Mouse (Mus musculus): ENCODE results near the gene Vmn1r223. TPM values are rescaled to one million over a fixed set of nuclear protein-coding genes. Genes with fewer than 3 reads are reported as not detected.
A peak's percentile ranks its signal among the peaks of the same experiment; 100 is the strongest.
"Not testable (repeated sequence)": the region's sequence is repeated elsewhere in the genome, so short reads cannot be mapped to it uniquely, and the experiment has no call there.

Vmn1r223 gene
- not detected in 2 replicates for polyA plus RNA-seq (2015; fragmentation: Nextera tagmentation; extraction: Ambion mirVana)

DNA sequence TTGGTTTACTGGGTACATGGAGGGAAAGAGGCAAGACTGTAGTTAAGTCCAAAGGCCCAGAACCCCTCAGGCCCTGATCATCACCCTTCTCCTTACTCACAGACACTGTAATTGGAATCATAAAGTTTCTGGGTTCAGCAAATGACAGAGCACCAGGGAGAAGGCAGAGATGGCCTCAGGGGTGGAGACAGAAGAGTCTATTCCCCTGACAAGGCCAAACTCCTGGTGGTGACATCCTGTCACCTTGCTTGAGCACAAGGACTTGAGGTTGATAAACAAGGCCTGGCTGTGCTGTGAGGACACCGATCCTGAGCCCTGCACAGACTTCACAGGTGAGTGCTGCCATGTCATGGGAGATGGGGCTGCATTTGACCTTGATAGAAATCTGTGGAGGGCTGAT is at the start of gene Vmn1r223:
TSS of gene Vmn1r223 (plus strand) at position 301 of the 400 bp plus-strand sequence.
- not testable (repeated sequence) for H3K9me3 ChIP-seq; H3K27me3 ChIP-seq; H3K4me2 ChIP-seq (replicated peaks); H3K4me3 ChIP-seq; H3K4me1 ChIP-seq; ATAC-seq (replicated peaks); H3K9ac ChIP-seq (replicated peaks); H3K36me3 ChIP-seq; H3K27ac ChIP-seq (replicated peaks)
- 86% methylated on average over 1 of the region's 1 CpGs for WGBS

- 77% methylated on average over 1 of the region's 1 CpGs for WGBS
Measured at GRCm38 (mm10) chr13:23203885-23204284, 43.0 kb upstream of the Vmn1r223 start.

DNA sequence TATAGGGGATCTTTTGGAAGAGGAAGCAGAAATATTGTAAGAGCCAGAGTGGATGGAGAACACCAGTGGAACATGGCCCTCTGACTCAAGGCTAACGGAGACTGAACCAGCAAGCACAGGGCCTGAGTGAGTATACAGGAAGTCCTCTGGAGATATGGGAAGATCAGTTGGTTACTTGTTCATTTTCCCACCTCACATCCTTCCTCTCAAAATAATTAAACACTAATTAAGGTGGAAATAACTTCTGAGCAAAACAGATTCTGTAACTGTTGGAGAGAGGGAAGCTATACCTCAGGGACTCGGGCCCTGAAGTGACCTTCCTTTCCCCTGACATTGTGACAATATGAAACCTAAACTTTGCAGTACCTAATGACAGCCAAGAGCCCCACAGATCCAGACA is 33.1 kb upstream of the Vmn1r223 start, which contains the start of gene Vmn1r221:
TSS of gene Vmn1r221 (plus strand) at position 301 of the 400 bp plus-strand sequence.
- ATAC-seq (replicated peaks): not testable (repeated sequence)

More at GRCm38 (mm10) chr13:23203885-23204284, 43.0 kb upstream of the Vmn1r223 start:
- not testable (repeated sequence) for H3K4me3 ChIP-seq; H3K27me3 ChIP-seq; H3K27ac ChIP-seq (replicated peaks); H3K4me1 ChIP-seq; H3K36me3 ChIP-seq; H3K9ac ChIP-seq (replicated peaks); H3K9me3 ChIP-seq; ATAC-seq (replicated peaks); H3K4me2 ChIP-seq (replicated peaks)

DNA sequence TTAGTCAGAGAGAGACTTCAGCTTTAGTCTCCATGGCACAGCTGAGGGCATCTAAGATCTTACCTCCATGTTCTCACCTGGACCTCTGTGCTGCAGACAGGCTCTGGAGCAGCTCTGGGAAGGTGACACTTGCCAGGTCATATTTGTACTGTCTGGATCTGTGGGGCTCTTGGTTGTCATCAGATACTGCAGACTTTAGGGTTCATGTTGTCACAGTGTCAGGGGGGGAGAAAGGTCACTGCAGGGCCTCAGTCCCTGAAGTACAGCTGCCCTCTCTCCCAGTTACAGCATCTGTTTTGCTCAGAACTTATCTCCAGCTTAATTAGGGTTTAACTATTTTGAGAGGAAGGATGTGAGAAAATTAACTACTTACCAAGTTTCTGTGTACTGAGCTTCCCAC is 11.1 kb upstream of the Vmn1r223 start, which contains the start of gene Vmn1r222:
TSS of gene Vmn1r222 (minus strand) at position 101 of the 400 bp plus-strand sequence.
- H3K9me3 ChIP-seq; H3K27me3 ChIP-seq; H3K4me3 ChIP-seq; H3K36me3 ChIP-seq; H3K4me2 ChIP-seq (replicated peaks); H3K27ac ChIP-seq (replicated peaks); H3K4me1 ChIP-seq; ATAC-seq (replicated peaks); H3K9ac ChIP-seq (replicated peaks): not testable (repeated sequence)

More for the DNA sequence above, 33.1 kb upstream of the Vmn1r223 start, which contains the start of gene Vmn1r221:
- H3K4me3 ChIP-seq; H3K27ac ChIP-seq (replicated peaks); H3K9me3 ChIP-seq; H3K9ac ChIP-seq (replicated peaks); H3K4me2 ChIP-seq (replicated peaks); H3K36me3 ChIP-seq; H3K27me3 ChIP-seq; H3K4me1 ChIP-seq: not testable (repeated sequence)
- WGBS: 92% methylated on average over 2 of the region's 2 CpGs

GRCm38 (mm10) chr13:23258546-23259048 is 11.7 kb downstream of the Vmn1r223 start:
- Histone ChIP-seq H3K27ac (replicated peaks) (no peak overlapping the region), H3K9me3 (no peaks in the 10 kb centered on the region), H3K27me3 (no peaks in the 10 kb centered on the region), H3K4me2 (replicated peaks) (no peak overlapping the region), H3K4me1 (no peaks in the 10 kb centered on the region), H3K4me3 (no peak overlapping the region), H3K9ac (replicated peaks) (no peak overlapping the region), H3K36me3 (no peaks in the 10 kb centered on the region)
- ATAC-seq (replicated peaks): no peak
- 87% methylated on average over 2 of the region's 2 CpGs for WGBS

DNA sequence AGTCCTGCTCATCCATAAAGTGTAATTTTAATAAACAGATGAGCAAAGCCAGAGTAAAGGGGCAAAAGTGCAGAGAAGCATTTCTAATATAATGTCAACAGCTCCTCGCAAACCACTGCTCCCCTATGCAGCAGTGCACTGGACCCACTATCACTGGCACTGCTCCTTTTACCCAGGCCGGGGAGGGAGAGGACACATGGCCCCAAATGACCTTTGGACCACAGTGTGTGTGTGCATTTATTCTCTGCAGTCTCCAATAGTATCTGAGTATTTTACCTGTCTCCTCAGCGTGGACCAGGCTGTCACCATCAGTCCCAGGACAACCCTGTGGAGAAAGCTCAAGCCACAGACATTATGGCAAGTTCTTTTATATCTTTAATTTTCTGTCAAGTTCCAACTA is 21.7 kb downstream of the Vmn1r223 start:
- H3K4me3 ChIP-seq; H3K36me3 ChIP-seq; H3K9me3 ChIP-seq; H3K27ac ChIP-seq (replicated peaks); ATAC-seq (replicated peaks); H3K9ac ChIP-seq (replicated peaks); H3K4me1 ChIP-seq; H3K27me3 ChIP-seq; H3K4me2 ChIP-seq (replicated peaks): not testable (repeated sequence)
- 89% methylated on average over 3 of the region's 3 CpGs for WGBS

GRCm38 (mm10) chr13:23269127-23269526 is 22.2 kb downstream of the Vmn1r223 start:
- H3K27me3 ChIP-seq; H3K9me3 ChIP-seq; H3K4me3 ChIP-seq; H3K9ac ChIP-seq (replicated peaks); H3K36me3 ChIP-seq; H3K4me2 ChIP-seq (replicated peaks); H3K4me1 ChIP-seq; H3K27ac ChIP-seq (replicated peaks): not testable (repeated sequence)
- ATAC-seq (replicated peaks): peak; percentile 74
- 37% methylated on average over 4 of the region's 4 CpGs for WGBS

DNA sequence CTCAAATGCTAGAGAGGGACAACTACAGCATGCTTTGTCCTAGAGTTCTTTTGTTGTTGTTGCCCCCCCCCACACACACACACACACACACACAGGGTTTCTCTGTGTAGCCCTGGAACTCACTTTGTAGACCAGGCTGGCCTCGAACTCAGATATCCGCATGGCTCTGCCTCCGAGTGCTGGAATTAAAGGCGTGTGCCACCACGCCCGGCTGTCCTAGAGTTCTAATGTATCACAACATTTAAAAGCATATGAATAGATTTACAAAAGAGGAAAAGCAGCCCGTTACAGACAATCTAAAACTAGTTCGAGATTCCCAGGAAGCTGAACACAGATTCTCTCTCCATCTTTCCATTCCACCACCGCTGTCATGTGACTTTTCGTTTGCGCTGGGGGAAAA is 22.7 kb downstream of the Vmn1r223 start:
- Histone ChIP-seq H3K36me3 (no peaks in the 10 kb centered on the region), H3K27me3 (no peaks in the 10 kb centered on the region; the same call in 1 of the 2 replicates), H3K27ac (replicated peaks) (no peak overlapping the region), H3K4me1 (peaks cover 10% of the 10 kb centered on the region), H3K9me3 (no peaks in the 10 kb centered on the region), H3K4me2 (replicated peaks) (peak overlapping the region; percentile 48), H3K9ac (replicated peaks) (peak overlapping the region; percentile 35; the same call in 1 of the 2 replicates), H3K4me3 (peak overlapping the region; percentile 43)
- ATAC-seq (replicated peaks): peak; percentile 57
- 29% methylated on average over 11 of the region's 11 CpGs for WGBS

GRCm38 (mm10) chr13:23270321-23271101 is 23.6 kb downstream of the Vmn1r223 start:
- Histone ChIP-seq H3K27ac (replicated peaks) (no peak overlapping the region), H3K4me3 (peak overlapping the region; percentile 43)
- ATAC-seq (replicated peaks): peak; percentile 93

GRCm38 (mm10) chr13:23279576-23279975 is 32.6 kb downstream of the Vmn1r223 start:
- H3K4me3 ChIP-seq: no peak overlapping the region
- no peaks in the 10 kb centered on the region for H3K27me3 ChIP-seq
- no peak overlapping the region for H3K9ac ChIP-seq (replicated peaks)
- no peak for ATAC-seq (replicated peaks)
- H3K27ac ChIP-seq (replicated peaks): no peak overlapping the region
- WGBS: 85% methylated on average over 4 of the region's 4 CpGs
- H3K4me1 ChIP-seq: no peaks in the 10 kb centered on the region
- H3K36me3 ChIP-seq: no peaks in the 10 kb centered on the region
- H3K4me2 ChIP-seq (replicated peaks): no peak overlapping the region
- no peaks in the 10 kb centered on the region for H3K9me3 ChIP-seq

More at GRCm38 (mm10) chr13:23270321-23271101, 23.6 kb downstream of the Vmn1r223 start:
- no peaks in the 10 kb centered on the region for H3K9me3 ChIP-seq
- peak overlapping the region; percentile 48 for H3K4me2 ChIP-seq (replicated peaks)
- no peaks in the 10 kb centered on the region; the same call in 1 of the 2 replicates for H3K27me3 ChIP-seq
- WGBS: 3% methylated on average over 34 of the region's 34 CpGs
- H3K36me3 ChIP-seq: no peaks in the 10 kb centered on the region
- H3K9ac ChIP-seq (replicated peaks): peak overlapping the region; percentile 35
- peaks cover 10% of the 10 kb centered on the region for H3K4me1 ChIP-seq

GRCm38 (mm10) chr13:23279992-23280391 is 33.1 kb downstream of the Vmn1r223 start:
- Histone ChIP-seq H3K4me3 (no peak overlapping the region), H3K4me1 (no peaks in the 10 kb centered on the region), H3K27me3 (peaks cover 2% of the 10 kb centered on the region; the same call in 1 of the 2 replicates), H3K9me3 (no peaks in the 10 kb centered on the region), H3K9ac (replicated peaks) (no peak overlapping the region), H3K27ac (replicated peaks) (no peak overlapping the region), H3K4me2 (replicated peaks) (no peak overlapping the region), H3K36me3 (no peaks in the 10 kb centered on the region)
- no peak for ATAC-seq (replicated peaks)
- WGBS: 89% methylated on average over 3 of the region's 3 CpGs

GRCm38 (mm10) chr13:23285191-23285920 is 38.4 kb downstream of the Vmn1r223 start:
- H3K36me3 ChIP-seq: no peaks in the 10 kb centered on the region
- 2% methylated on average over 22 of the region's 22 CpGs for WGBS
- peak overlapping the region; percentile 43 for H3K4me3 ChIP-seq
- no peaks in the 10 kb centered on the region for H3K9me3 ChIP-seq
- H3K4me1 ChIP-seq: peaks cover 17% of the 10 kb centered on the region
- peak overlapping the region; percentile 29 for H3K9ac ChIP-seq (replicated peaks)
- ATAC-seq (replicated peaks): peak; percentile 85
- H3K4me2 ChIP-seq (replicated peaks): peak overlapping the region; percentile 64
- H3K27me3 ChIP-seq: peaks cover 21% of the 10 kb centered on the region
- H3K27ac ChIP-seq (replicated peaks): no peak overlapping the region
